Mouse (Mus musculus): ENCODE data around the gene Pitpnb. TPM values are rescaled to one million over a fixed set of nuclear protein-coding genes. Genes with fewer than 3 reads are reported as not detected.

Pitpnb gene
- polyA plus RNA-seq, 1 experiment from 2014 or later = 53.8 TPM

GRCm38 (mm10) chr5:111318946-111319345 lies 11.6 kb upstream of the Pitpnb start:
- Histone ChIP-seq H3K36me3 (ENCODE audit: inconsistent target) (no peaks in the 10 kb centered on the region), H3K79me2 (ENCODE audit: inconsistent target) (no peaks in the 10 kb centered on the region), H3K27ac (no peak overlapping the region), H3K4me3 (ENCODE audit: inconsistent target) (no peak overlapping the region)
- 92% methylated on average over 1 of the region's 1 CpGs for WGBS (ENCODE audit: missing documents)

DNA sequence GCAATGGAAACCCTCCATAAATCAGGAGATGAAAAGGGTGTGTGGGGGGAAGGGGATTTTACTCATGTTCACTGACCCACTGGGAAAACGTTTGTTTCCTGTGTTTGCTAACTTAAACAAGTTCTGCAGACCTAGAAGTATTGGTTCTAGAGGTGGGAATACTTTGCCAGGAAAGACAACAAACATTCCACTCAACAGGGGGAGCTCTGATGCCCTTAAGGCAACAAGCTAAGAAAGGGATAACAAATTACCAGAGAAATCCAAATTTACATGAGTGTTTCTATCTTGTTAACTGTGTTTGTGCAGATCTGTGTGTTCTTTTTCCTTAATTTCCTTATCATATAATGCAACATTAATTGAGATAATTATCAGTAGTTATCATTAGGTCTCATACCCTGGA lies 4.8 kb upstream of the Pitpnb start:
- no peak overlapping the region for H3K27ac ChIP-seq
- peaks cover under 1% of the 10 kb centered on the region; the same call in 1 of the 2 replicates for H3K79me2 ChIP-seq (ENCODE audit: inconsistent target)
- no peaks in the 10 kb centered on the region for H3K36me3 ChIP-seq (ENCODE audit: inconsistent target)
- 36% methylated on average over 1 of the region's 1 CpGs for WGBS (ENCODE audit: missing documents)
- no peak overlapping the region for H3K4me3 ChIP-seq (ENCODE audit: inconsistent target)

- H3K36me3 ChIP-seq (ENCODE audit: inconsistent target) = no peaks in the 10 kb centered on the region
- H3K27ac ChIP-seq = no peak overlapping the region
- H3K79me2 ChIP-seq (ENCODE audit: inconsistent target) = peaks cover 17% of the 10 kb centered on the region
- no peak overlapping the region for H3K4me3 ChIP-seq (ENCODE audit: inconsistent target)
- WGBS (ENCODE audit: missing documents) = 35% methylated on average over 7 of the region's 7 CpGs
Measured at GRCm38 (mm10) chr5:111327420-111327819, 3.1 kb upstream of the Pitpnb start.

DNA sequence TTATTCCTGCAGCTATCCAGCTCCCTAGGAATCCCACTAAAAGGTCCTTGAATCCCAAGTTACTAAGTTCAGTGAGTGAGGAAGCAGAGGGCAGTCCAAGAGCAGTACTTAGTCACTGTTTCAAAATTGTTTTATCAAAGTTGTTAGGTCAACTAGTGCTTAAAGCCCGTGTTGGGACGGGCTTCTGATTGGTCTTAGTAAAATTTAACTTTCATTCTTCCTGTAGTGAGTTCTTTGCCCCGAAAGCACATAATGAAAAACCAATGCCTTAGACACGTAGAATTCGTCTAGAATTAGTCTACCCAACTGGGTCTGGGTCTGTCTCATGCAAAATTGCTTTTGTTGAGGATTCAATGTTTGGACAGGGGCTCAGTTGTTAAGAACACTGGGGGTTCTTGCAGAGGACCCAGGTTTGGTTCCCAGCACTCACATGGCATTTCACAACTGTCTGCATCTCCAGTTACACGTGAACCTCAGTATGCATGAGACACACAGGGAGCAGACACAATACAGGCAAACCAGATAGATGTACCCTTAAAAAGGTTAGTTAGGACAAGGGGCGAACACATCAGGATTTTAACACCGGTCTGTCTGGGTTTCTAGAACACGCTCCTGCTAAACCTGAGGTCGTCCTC lies 664 bp upstream of the Pitpnb start:
- peak overlapping the region; percentile 27; the same call in 1 of the 2 replicates for H3K27ac ChIP-seq
- peak overlapping the region; percentile 45 for H3K4me3 ChIP-seq (ENCODE audit: inconsistent target)
- H3K79me2 ChIP-seq (ENCODE audit: inconsistent target) = peaks cover 42% of the 10 kb centered on the region
- WGBS (ENCODE audit: missing documents) = 9% methylated on average over 10 of the region's 10 CpGs
- no peaks in the 10 kb centered on the region for H3K36me3 ChIP-seq (ENCODE audit: inconsistent target)

GRCm38 (mm10) chr5:111331099-111331435 lies 504 bp downstream of the Pitpnb start:
- Histone ChIP-seq H3K4me3 (ENCODE audit: inconsistent target) (peak overlapping the region; percentile 94), H3K27ac (peak overlapping the region; percentile 42; the same call in 1 of the 2 replicates)
- under 1% methylated on average over 14 of the region's 14 CpGs for WGBS (ENCODE audit: missing documents)

GRCm38 (mm10) chr5:111335939-111336691 lies 5.6 kb downstream of the Pitpnb start:
- Histone ChIP-seq H3K36me3 (ENCODE audit: inconsistent target) (peaks cover 28% of the 10 kb centered on the region), H3K27ac (no peak overlapping the region), H3K4me3 (ENCODE audit: inconsistent target) (no peak overlapping the region), H3K79me2 (ENCODE audit: inconsistent target) (peaks cover 86% of the 10 kb centered on the region)
- WGBS (ENCODE audit: missing documents) = 96% methylated on average over 8 of the region's 8 CpGs

More at GRCm38 (mm10) chr5:111331099-111331435, 504 bp downstream of the Pitpnb start:
- no peaks in the 10 kb centered on the region for H3K36me3 ChIP-seq (ENCODE audit: inconsistent target)
- peaks cover 53% of the 10 kb centered on the region for H3K79me2 ChIP-seq (ENCODE audit: inconsistent target)

GRCm38 (mm10) chr5:111341609-111342008 lies 11.0 kb downstream of the Pitpnb start:
- Histone ChIP-seq H3K79me2 (ENCODE audit: inconsistent target) (peaks cover 68% of the 10 kb centered on the region), H3K27ac (no peak overlapping the region), H3K4me3 (ENCODE audit: inconsistent target) (no peak overlapping the region), H3K36me3 (ENCODE audit: inconsistent target) (peaks cover 63% of the 10 kb centered on the region)
- 59% methylated on average over 5 of the region's 5 CpGs for WGBS (ENCODE audit: missing documents)

GRCm38 (mm10) chr5:111344721-111345400 lies 14.3 kb downstream of the Pitpnb start:
- 90% methylated on average over 2 of the region's 2 CpGs for WGBS (ENCODE audit: missing documents)
- Histone ChIP-seq H3K27ac (no peak overlapping the region), H3K4me3 (ENCODE audit: inconsistent target) (no peak overlapping the region), H3K36me3 (ENCODE audit: inconsistent target) (peaks cover 74% of the 10 kb centered on the region), H3K79me2 (ENCODE audit: inconsistent target) (peaks cover 39% of the 10 kb centered on the region; the same call in 1 of the 2 replicates)

- Histone ChIP-seq H3K36me3 (ENCODE audit: inconsistent target) (peaks cover 59% of the 10 kb centered on the region), H3K27ac (no peak overlapping the region), H3K4me3 (ENCODE audit: inconsistent target) (no peak overlapping the region), H3K79me2 (ENCODE audit: inconsistent target) (peaks cover 5% of the 10 kb centered on the region; the same call in 1 of the 2 replicates)
- WGBS (ENCODE audit: missing documents) = 92% methylated on average over 12 of the region's 12 CpGs
Measured at GRCm38 (mm10) chr5:111356811-111357617, 26.5 kb downstream of the Pitpnb start.

GRCm38 (mm10) chr5:111360546-111360945 lies 30.0 kb downstream of the Pitpnb start:
- H3K79me2 ChIP-seq (ENCODE audit: inconsistent target) = peaks cover 17% of the 10 kb centered on the region; the same call in 1 of the 2 replicates
- H3K27ac ChIP-seq = no peak overlapping the region
- no peak overlapping the region for H3K4me3 ChIP-seq (ENCODE audit: inconsistent target)
- H3K36me3 ChIP-seq (ENCODE audit: inconsistent target) = peaks cover 64% of the 10 kb centered on the region
- WGBS (ENCODE audit: missing documents) = 95% methylated on average over 5 of the region's 5 CpGs

DNA sequence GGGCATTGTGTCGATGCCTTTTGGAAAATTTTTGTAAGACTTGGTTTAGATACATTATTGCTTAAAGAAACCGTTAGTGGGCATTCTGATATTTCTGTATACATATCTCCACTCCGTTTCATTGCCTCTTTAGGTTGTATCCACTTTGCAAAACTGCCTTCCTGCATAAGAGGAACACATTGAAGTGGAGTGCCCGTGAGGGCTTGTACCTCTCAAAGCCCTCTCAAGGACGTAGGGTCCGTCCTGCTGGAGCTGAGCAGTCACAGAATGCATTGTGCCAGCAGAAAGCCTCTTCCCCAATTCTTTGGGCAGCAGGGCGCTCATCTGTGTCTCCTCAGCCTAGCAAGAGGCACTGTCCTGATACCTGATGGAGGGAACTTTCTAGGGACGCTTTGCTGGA lies 30.5 kb downstream of the Pitpnb start:
- WGBS (ENCODE audit: missing documents) = 95% methylated on average over 8 of the region's 8 CpGs
- H3K36me3 ChIP-seq (ENCODE audit: inconsistent target) = peaks cover 60% of the 10 kb centered on the region
- no peak overlapping the region for H3K4me3 ChIP-seq (ENCODE audit: inconsistent target)

DNA sequence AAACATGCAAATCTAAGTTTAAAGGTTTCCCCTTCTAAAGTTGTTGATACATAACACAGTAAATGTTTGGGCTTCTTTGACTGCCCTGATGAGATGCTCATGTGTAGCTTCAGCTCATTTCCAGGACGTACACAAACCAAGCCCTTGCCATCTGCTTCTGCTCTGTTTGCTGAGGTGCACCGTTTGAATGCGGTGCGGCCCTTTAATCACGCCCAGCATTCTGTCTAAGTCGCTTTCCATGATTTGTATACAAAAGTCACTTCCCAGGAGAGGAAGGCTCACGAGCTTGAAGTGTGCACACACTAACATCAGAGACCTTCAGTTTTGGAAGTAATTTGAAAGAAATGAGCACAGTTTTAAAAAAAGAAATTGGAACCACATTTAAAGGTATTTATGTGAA lies 31.3 kb downstream of the Pitpnb start:
- 91% methylated on average over 7 of the region's 7 CpGs for WGBS (ENCODE audit: missing documents)
- Histone ChIP-seq H3K36me3 (ENCODE audit: inconsistent target) (peaks cover 53% of the 10 kb centered on the region), H3K4me3 (ENCODE audit: inconsistent target) (no peak overlapping the region), H3K27ac (no peak overlapping the region), H3K79me2 (ENCODE audit: inconsistent target) (peaks cover 22% of the 10 kb centered on the region; the same call in 1 of the 2 replicates)

More for the DNA sequence above, 30.5 kb downstream of the Pitpnb start:
- Histone ChIP-seq H3K79me2 (ENCODE audit: inconsistent target) (peaks cover 18% of the 10 kb centered on the region; the same call in 1 of the 2 replicates), H3K27ac (no peak overlapping the region)

DNA sequence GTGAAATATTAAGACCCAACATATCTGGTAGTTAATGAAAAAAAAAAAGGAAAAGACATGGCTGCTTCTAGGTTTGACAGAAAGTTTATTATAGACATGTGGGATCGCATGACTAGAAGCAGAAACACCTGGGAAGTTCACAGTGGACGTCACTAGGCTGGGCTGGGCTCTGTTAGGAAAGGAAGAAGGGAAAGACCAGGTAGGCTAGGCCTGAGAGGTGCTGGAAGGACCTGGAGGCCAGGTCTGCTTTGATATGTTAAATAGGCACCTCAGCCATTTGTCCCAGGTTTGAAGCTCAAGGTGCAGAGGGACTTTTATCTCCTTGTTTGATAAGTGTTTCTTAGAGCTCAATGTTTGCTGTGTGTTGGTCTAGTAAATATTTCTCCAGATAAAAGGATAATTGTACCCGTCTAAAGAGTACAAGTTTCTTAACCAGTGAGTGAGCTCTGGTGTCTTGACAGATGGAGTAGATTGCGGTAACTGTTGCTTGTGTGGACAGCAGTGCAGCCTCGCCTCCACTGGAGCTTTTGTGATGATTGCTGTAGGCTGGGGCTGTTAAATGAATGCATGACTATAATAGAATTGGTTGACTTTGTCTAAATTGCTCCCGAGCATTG lies 33.0 kb downstream of the Pitpnb start:
- Histone ChIP-seq H3K27ac (no peak overlapping the region), H3K79me2 (ENCODE audit: inconsistent target) (peaks cover 18% of the 10 kb centered on the region; the same call in 1 of the 2 replicates), H3K4me3 (ENCODE audit: inconsistent target) (no peak overlapping the region), H3K36me3 (ENCODE audit: inconsistent target) (peaks cover 48% of the 10 kb centered on the region)
- WGBS (ENCODE audit: missing documents) = 93% methylated on average over 5 of the region's 6 CpGs

- WGBS (ENCODE audit: missing documents) = 69% methylated on average over 3 of the region's 3 CpGs
Measured at GRCm38 (mm10) chr5:111364533-111364932, 34.0 kb downstream of the Pitpnb start.

More at GRCm38 (mm10) chr5:111364533-111364932, 34.0 kb downstream of the Pitpnb start:
- Histone ChIP-seq H3K79me2 (ENCODE audit: inconsistent target) (peaks cover 18% of the 10 kb centered on the region; the same call in 1 of the 2 replicates), H3K36me3 (ENCODE audit: inconsistent target) (peaks cover 46% of the 10 kb centered on the region), H3K4me3 (ENCODE audit: inconsistent target) (no peak overlapping the region), H3K27ac (no peak overlapping the region)

Data from macrophage (primary cell).